Mouse (Mus musculus): Measurements from ENCODE around the gene Sh3d19. TPM values are rescaled to one million over a fixed set of nuclear protein-coding genes. Genes with fewer than 3 reads are reported as not detected.

Sh3d19 gene
- total and polyA plus RNA-seq, 2 experiments from 2014 or later, result 13.8 to 32.0 TPM

DNA sequence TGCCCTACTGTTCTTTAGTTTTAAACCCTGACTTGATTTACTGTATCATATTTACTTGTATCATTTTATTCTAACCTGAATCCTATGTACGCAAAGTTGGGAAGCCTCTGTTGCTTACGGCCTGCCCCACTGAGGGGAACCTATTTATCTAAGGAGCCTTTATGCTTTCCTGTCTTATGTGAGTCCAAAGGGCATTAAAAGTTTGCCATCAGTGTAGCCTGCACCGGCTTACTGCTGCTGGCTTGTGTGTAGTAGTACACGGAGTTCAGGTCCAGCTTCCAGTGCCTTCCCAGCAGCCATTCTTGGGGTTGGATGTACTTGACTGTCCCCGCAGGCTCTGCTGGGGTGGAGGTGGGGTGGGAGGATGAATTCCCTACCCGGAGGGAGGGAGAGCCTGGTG, 13.6 kb downstream of the Sh3d19 start:
- no peaks in the 10 kb centered on the region for H3K36me3 ChIP-seq (ENCODE audit: insufficient read depth, low read length)
- no peak for TF ChIP-seq CTCF (IDR thresholded peaks at IDR 0.05)
- H3K9me3 ChIP-seq (ENCODE audit: low read length), result no peaks in the 10 kb centered on the region
- H3K9ac ChIP-seq (replicated peaks; ENCODE audit: low read length, poor library complexity, severe bottlenecking), result no peak overlapping the region
- H3K4me2 ChIP-seq (ENCODE audit: low read depth, low read length, poor library complexity, severe bottlenecking), result no peak overlapping the region
- no peak for ATAC-seq (ENCODE audit: low FRiP score)
- WGBS, result 93% methylated on average over 6 of the region's 6 CpGs
- H3K4me1 ChIP-seq (ENCODE audit: insufficient read depth, low read length), result no peaks in the 10 kb centered on the region
- no peak for DNase-seq (ENCODE audit: low spot score)
- no peaks in the 10 kb centered on the region for H3K27me3 ChIP-seq (ENCODE audit: insufficient read depth, low read length)
- H3K4me3 ChIP-seq (ENCODE audit: low read depth, low read length), result no peak overlapping the region
- no peak overlapping the region for H3K27ac ChIP-seq (ENCODE audit: low read depth, low read length)

DNA sequence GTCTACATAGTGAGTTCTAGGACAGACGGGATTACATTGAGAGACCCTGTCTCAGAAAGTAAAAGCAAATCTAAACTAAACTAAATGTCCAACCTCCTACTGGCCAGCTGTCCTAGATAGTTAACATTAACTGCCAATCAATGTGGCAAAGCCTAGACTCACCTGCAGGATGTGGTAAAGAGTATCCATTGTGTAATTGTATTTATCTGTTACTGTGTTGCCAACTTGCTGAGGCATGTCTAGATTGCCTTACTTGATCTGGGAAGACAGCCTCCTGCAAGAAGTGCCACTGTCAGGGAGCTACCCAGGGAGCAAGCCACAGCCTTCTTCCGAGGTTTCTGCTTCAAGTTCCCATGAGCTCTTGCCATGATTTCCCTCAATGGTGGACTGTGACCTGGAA, 16.3 kb downstream of the Sh3d19 start:
- no peak overlapping the region for H3K9ac ChIP-seq (replicated peaks; ENCODE audit: low read length, poor library complexity, severe bottlenecking)
- H3K4me2 ChIP-seq (ENCODE audit: low read depth, low read length, poor library complexity, severe bottlenecking), result no peak overlapping the region
- no peak overlapping the region for H3K27ac ChIP-seq (ENCODE audit: low read depth, low read length)
- no peaks in the 10 kb centered on the region for H3K27me3 ChIP-seq (ENCODE audit: insufficient read depth, low read length)
- TF ChIP-seq CTCF (IDR thresholded peaks at IDR 0.05), result no peak
- H3K36me3 ChIP-seq (ENCODE audit: insufficient read depth, low read length), result no peaks in the 10 kb centered on the region
- H3K9me3 ChIP-seq (ENCODE audit: low read length), result no peaks in the 10 kb centered on the region
- H3K4me3 ChIP-seq (ENCODE audit: low read depth, low read length), result no peak overlapping the region
- WGBS, result 89% methylated on average over 2 of the region's 2 CpGs
- ATAC-seq (ENCODE audit: low FRiP score), result no peak
- no peaks in the 10 kb centered on the region for H3K4me1 ChIP-seq (ENCODE audit: insufficient read depth, low read length)
- no peak for DNase-seq (ENCODE audit: low spot score)

DNA sequence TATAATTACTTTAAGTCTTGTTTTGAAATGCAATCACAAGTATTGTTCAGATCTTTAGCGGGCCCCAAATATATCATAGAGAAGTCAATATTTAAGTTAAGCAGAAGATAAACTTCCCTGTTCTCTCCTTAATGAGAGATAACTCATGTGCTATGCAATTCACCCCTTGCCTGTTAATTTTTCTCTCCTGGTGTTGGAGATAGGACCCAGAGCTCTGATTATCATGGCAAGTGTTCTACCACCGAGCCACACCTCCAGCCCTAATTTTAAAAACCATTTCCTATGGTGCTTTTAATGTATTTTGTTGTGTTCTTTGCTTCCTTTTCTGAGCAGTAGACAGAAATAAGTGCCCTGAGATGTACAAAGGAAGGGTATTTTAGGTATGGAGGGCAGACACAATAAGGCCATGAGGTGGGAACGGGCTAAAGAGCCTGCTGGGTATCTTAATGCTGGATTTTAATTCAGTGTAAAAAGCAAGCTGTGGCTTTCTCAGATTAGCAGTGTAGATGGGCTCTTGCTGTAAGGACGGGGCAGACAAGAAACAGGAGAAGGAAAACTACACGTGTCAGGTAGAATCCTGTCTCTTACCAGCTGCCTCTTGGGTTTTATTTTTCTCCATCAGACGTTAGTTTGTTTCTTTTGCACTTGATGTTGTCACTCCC, 20.4 kb downstream of the Sh3d19 start:
- no peak overlapping the region for H3K9ac ChIP-seq (replicated peaks; ENCODE audit: low read length, poor library complexity, severe bottlenecking)
- no peak for ATAC-seq (ENCODE audit: low FRiP score)

DNA sequence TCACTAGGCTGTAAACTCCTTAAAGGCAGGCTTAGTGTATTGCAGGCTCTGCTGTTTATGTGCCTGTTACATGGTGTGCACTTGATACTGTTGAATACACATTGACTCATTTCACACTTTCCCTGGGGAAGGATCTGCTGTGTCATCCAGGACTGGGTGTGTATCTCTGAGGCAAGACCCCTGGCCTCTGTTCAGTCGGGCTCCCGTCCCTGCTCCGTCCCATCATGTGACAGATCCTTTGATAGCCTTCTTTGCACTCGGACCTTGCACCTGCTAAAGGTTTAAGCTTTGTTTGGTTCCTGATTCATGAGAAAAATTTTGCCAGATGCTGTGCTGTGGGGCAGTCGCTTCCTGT, 20.9 kb downstream of the Sh3d19 start:
- Histone ChIP-seq H3K9me3 (ENCODE audit: low read length) (no peaks in the 10 kb centered on the region), H3K4me1 (ENCODE audit: insufficient read depth, low read length) (no peaks in the 10 kb centered on the region), H3K4me2 (ENCODE audit: low read depth, low read length, poor library complexity, severe bottlenecking) (no peak overlapping the region), H3K4me3 (ENCODE audit: low read depth, low read length) (no peak overlapping the region), H3K36me3 (ENCODE audit: insufficient read depth, low read length) (no peaks in the 10 kb centered on the region), H3K27me3 (ENCODE audit: insufficient read depth, low read length) (no peaks in the 10 kb centered on the region), H3K27ac (ENCODE audit: low read depth, low read length) (no peak overlapping the region), H3K9ac (replicated peaks; ENCODE audit: low read length, poor library complexity, severe bottlenecking) (no peak overlapping the region)
- DNase-seq (ENCODE audit: low spot score) (no peak), ATAC-seq (ENCODE audit: low FRiP score) (no peak)
- WGBS, result 61% methylated on average over 5 of the region's 5 CpGs
- no peak for TF ChIP-seq CTCF (IDR thresholded peaks at IDR 0.05)

More for the DNA sequence above, 20.4 kb downstream of the Sh3d19 start:
- no peak overlapping the region for H3K27ac ChIP-seq (ENCODE audit: low read depth, low read length)
- H3K4me1 ChIP-seq (ENCODE audit: insufficient read depth, low read length), result no peaks in the 10 kb centered on the region
- DNase-seq (ENCODE audit: low spot score), result no peak
- no peak overlapping the region for H3K4me3 ChIP-seq (ENCODE audit: low read depth, low read length)
- no peak for TF ChIP-seq CTCF (IDR thresholded peaks at IDR 0.05)
- H3K27me3 ChIP-seq (ENCODE audit: insufficient read depth, low read length), result no peaks in the 10 kb centered on the region
- H3K9me3 ChIP-seq (ENCODE audit: low read length), result no peaks in the 10 kb centered on the region
- 60% methylated on average over 6 of the region's 6 CpGs for WGBS
- H3K36me3 ChIP-seq (ENCODE audit: insufficient read depth, low read length), result no peaks in the 10 kb centered on the region
- H3K4me2 ChIP-seq (ENCODE audit: low read depth, low read length, poor library complexity, severe bottlenecking), result no peak overlapping the region

DNA sequence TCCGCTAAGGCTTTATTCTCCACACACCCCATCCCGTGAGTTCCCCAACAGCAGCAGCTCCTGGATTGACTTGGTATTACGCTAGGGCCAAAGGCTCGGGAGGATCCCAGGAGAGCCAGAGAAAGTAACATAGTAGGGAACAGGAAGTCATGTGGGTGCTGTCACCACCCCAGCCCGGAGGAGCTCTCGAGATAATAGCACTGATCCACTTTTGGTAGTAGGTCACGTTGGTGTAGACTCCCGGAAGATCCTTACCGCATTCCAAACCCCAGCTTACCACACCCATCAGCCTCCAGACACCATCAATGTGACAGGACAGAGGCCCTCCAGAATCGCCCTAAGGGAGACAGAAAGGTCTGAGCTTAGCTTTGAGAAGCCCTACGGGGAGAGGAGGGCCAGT, 22.8 kb downstream of the Sh3d19 start:
- no peak for ATAC-seq (ENCODE audit: low FRiP score)
- Histone ChIP-seq H3K9me3 (ENCODE audit: low read length) (no peaks in the 10 kb centered on the region), H3K4me1 (ENCODE audit: insufficient read depth, low read length) (no peaks in the 10 kb centered on the region), H3K9ac (replicated peaks; ENCODE audit: low read length, poor library complexity, severe bottlenecking) (no peak overlapping the region), H3K4me2 (ENCODE audit: low read depth, low read length, poor library complexity, severe bottlenecking) (no peak overlapping the region), H3K27ac (ENCODE audit: low read depth, low read length) (no peak overlapping the region), H3K4me3 (ENCODE audit: low read depth, low read length) (no peak overlapping the region), H3K27me3 (ENCODE audit: insufficient read depth, low read length) (no peaks in the 10 kb centered on the region), H3K36me3 (ENCODE audit: insufficient read depth, low read length) (no peaks in the 10 kb centered on the region)
- 82% methylated on average over 11 of the region's 11 CpGs for WGBS
- DNase-seq (ENCODE audit: low spot score), result no peak
- no peak for TF ChIP-seq CTCF (IDR thresholded peaks at IDR 0.05)

DNA sequence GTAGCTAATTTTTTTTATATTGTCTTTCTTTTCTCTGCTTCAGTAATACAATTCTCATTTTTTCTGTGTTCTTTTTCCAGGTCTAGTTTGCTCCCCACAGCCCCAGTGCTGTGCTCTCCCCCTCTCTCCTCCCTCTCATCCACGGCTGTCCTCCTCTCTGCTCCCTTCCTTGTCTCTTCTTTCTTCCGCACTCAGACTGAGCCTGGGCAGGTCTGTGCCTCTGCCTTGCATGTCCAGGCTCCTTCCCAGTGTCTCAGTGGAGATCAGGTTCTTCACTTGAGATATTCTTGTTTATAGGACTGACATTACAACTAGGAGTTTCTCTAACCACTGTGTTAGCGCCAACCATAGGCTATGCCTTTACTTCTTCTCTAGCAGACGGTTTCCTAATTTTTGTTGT, 23.7 kb downstream of the Sh3d19 start:
- ATAC-seq (ENCODE audit: low FRiP score) (no peak), DNase-seq (ENCODE audit: low spot score) (no peak)
- Histone ChIP-seq H3K9me3 (ENCODE audit: low read length) (no peaks in the 10 kb centered on the region), H3K36me3 (ENCODE audit: insufficient read depth, low read length) (no peaks in the 10 kb centered on the region), H3K27me3 (ENCODE audit: insufficient read depth, low read length) (no peaks in the 10 kb centered on the region), H3K9ac (replicated peaks; ENCODE audit: low read length, poor library complexity, severe bottlenecking) (no peak overlapping the region), H3K27ac (ENCODE audit: low read depth, low read length) (no peak overlapping the region), H3K4me3 (ENCODE audit: low read depth, low read length) (no peak overlapping the region), H3K4me1 (ENCODE audit: insufficient read depth, low read length) (no peaks in the 10 kb centered on the region), H3K4me2 (ENCODE audit: low read depth, low read length, poor library complexity, severe bottlenecking) (no peak overlapping the region)
- 79% methylated on average over 4 of the region's 4 CpGs for WGBS
- no peak for TF ChIP-seq CTCF (IDR thresholded peaks at IDR 0.05)
